Mouse (Mus musculus): Measurements from ENCODE around the gene Prkcg.
"Not testable (repeated sequence)": the region's sequence is repeated elsewhere in the genome, so short reads cannot be mapped to it uniquely, and the experiment has no call there.

Gene Prkcg

DNA sequence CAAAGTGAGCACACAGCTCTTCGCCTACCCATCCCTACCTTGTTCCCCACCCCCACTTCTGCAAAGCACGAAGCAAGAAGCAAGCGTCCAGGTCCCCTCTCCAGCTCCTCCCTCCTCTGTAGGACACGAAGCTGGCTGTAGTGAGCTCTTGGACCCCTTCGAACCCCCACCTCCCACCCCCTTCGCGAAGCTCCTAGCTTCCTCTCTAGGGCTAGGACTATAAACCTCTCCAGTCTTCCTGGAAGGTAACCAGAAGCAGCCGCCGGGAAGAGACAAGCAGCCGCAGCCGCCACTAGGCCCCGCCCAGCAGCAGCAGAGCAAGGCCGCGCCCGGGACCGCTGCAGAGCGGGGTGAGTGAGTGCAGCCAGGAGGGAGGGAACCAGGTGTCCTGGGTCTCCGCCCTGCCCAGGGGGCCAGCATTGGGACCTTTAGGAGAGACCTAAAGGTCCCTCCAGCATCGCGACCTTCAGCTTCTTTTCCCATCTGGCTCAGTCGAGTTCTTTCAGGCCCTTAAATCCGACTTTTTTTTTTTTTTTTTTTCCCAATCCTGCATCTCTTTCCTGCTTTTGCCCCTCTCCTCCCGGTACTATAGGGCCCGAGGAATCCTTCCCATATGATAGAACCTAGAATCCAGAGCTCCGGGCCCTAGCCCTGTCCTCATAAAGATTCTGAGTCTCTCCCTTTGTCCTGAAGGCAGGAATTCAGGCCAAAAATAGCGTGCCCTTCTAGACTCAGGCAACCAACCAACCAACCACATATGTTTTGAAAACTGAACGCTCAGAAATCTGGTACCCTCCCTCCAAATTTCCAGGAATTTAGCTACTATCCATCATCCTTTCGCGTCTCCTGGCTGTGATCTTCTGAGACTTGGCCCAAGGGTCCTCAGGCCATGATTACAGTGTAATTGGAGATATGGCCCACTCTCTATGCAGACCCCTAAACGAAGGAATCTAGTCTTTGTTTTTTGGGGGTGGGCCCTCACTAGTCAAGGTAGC lies at the start of gene Prkcg, which contains the start of gene Myadm:
Prkcg (plus strand) TSS at position 204 of the 995 bp plus-strand sequence.
Myadm (plus strand) TSS at position 105 of the 995 bp plus-strand sequence.
- peak; percentile 60 for DNase-seq (ENCODE audit: low spot score)

DNA sequence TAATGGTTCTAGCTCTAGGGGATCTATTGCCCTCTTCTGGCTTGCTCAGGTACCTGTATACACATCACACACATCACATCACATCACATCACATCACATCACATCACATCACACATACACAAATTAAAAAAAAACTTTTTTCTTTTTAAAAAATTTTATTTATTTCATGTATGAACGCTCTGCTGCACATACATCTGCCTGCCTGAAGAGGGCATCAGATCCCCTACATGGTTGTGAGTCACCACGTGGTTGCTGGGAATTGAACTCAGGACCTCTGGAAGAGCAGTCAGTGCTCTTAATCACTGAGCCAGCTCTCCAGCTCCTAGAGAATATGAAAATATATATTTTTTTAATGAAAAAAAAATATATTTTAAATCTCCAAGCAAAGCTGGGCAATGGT lies 49.8 kb upstream of the Prkcg start:
- DNase-seq (ENCODE audit: low spot score): no peak

DNA sequence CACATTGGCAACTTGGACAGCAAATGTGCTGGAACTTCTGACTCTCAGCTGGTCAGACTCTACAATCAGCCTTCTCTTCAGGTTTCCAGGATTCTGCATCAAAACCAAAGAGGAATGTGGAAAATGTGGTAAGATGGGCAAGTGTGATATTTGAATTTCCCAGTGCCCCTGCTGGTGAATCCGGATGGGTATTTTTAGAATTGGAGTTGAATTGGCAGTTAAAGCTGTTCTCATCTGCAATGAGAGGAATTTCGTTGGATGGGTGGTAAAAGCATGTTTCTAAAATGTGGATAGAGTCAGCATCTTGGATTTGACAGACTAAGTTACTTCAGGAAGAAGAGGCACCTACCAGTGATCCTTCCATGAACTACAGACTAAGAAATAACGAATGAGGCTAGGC lies 28.3 kb upstream of the Prkcg start:
- no peak for DNase-seq (ENCODE audit: low spot score)

DNA sequence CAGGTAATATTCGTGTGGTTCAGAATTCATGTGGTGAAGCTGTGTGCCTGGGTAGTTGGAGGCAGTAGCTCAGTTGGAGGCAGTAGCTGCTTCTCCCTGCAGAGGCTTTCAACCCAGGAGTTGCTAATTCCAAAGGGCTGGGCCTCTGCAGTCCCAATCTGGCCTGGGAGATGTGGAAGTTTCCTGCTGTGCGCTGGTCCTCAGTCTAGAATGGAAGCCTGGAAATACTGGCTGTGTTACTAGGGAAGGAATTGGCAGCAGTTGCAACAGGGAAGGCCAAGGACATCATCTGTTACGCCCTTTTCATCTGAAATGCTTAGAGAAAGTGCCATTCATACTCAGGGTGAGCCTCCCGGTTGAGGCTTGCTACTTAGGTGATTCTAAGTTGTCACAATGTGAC lies 27.5 kb upstream of the Prkcg start:
- DNase-seq (ENCODE audit: low spot score): no peak

DNA sequence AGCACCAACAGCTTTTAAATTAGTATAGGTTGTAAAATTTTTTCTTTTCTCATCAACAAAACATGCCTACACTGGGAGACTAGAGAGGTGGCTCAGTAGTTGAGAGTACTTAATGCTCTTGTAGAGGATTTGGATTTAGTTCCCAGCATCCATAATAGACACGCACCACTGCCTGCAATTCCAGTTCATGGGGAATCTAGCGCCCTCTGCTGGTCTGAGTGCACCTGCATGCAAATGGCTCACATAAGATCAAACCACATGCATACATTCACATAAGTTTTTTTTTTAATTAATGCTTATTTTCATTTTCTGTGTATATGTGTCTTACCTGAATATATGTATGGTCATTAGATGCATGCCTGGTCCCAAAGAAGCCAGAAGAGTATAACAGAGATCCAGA lies 26.2 kb upstream of the Prkcg start:
- DNase-seq (ENCODE audit: low spot score): no peak

DNA sequence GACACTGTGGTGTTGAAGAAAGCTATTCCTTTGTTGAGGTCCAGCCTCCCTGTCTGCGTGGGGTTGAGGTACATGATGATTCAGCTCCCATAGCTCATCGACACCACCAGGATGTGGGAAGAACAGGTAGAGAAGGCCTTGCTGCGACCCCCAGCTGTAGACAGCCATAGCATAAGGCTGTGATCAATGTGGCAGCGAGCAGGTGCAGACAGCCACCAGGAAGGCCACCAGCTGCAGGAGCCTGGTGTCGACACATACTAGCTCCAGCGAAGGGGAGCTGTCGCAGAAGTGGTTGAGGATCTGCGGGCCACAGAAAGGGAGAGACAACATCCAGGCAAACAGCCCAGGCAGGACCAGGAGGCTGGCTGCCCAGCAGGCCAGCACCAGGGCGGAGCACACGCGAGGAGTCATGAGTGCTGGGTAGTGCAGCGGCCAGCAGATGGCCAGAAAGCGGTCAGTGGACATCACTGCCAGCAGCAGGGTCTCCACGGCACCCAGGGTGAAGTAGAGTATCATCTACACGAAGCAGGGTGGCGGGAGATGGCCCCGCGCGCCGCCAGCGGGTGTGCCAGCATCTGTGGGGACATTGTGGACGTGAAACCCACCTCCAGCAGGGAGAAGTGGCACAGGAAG lies 24.5 kb upstream of the Prkcg start:
- DNase-seq (ENCODE audit: low spot score): no peak

DNA sequence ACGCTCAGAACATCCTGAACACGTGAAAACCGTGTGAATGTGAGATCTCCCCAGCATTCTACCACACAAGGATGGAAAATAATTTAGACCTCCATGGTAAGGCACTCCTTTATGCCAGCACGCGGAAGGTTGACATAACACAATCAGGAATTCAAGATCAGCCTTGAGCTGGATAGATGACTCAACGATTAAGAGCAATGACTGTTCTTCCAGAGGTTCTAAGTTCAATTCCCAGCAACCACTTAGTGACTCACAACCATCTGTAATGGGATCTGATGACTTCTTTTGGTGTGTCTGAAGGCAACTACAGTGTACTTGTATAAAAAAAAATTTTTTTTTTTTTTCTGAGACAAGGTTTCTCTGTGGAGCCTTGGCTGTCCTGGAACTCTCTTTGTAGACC lies 23.7 kb upstream of the Prkcg start:
- DNase-seq (ENCODE audit: low spot score): no peak

DNA sequence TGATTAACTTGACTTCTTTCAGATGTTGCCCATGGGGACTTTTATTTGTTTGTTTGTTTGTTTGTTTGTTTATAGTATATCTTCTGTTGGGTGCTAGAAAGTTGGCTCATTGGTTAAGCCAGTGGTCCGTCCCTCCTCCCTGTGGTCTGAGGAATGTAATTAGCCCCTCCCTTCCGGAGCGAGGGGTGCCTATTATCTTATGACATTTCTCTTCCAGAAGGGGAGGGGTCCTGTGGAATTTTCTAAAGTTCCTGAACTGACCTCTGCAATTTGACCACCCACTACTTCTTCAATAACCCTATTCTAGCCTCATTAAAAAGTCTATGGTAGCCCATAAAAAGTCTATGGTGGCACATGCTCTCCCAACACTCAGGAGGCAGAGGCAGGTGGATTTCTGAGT lies 21.7 kb upstream of the Prkcg start:
- no peak for DNase-seq (ENCODE audit: low spot score)

DNA sequence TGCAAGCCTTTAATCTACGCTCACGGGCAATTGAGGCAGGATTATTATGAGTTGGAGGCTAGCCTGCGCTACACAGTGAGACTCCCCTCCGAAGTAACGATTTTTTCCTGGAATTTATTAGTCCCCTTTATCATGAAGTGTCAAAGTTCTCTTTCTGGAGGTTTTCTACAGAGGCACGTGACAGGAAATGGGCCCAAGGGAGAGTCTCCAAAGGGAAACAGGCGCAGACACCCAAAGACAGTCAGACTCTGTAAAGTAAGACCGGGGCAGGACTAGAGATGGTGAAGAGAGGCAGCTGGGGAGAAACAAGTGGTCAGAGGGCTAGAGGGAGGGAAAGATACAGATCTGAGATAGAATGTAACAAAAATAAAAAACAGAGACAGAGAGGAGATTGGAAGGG lies 21.1 kb upstream of the Prkcg start:
- no peak for DNase-seq (ENCODE audit: low spot score)

DNA sequence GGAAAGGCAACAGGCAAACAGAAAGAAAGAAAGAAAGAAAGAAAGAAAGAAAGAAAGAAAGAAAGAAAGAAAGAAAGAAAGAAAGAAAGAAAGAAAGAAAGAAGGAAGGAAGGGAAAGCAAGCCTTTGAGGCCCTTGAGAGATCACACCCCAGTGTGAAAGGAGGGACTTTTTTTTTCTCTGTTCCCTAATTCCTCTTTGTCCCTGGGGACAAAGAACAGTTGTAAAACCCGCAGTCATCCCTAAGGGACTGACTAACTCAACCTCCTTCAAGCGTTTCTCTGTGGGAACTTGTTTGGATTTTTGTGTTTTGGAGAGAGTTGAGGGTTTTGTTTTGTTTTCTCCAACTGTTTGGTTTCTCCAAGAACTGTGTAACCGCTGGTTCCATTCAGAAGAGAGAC lies 20.7 kb upstream of the Prkcg start:
- no peak for DNase-seq (ENCODE audit: low spot score)

DNA sequence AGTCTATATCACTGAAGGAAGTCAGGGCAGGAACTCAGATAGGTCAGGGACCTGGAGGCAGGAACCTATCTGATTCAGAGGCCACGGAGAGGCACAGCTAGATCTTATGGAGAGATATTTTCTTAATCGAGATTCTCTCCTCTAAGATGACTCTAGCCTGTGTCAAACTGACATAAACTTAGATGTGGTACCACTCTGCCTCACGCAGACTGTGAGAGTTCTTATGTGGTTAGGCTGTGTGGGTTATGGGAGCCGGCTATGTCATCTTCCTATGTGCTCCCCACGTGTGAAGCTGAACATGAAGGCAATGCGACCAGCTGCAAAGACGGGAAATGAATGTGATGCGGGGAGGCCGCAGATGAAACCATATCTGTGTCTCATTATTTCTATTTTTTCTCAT lies 16.8 kb upstream of the Prkcg start:
- DNase-seq (ENCODE audit: low spot score): no peak

DNA sequence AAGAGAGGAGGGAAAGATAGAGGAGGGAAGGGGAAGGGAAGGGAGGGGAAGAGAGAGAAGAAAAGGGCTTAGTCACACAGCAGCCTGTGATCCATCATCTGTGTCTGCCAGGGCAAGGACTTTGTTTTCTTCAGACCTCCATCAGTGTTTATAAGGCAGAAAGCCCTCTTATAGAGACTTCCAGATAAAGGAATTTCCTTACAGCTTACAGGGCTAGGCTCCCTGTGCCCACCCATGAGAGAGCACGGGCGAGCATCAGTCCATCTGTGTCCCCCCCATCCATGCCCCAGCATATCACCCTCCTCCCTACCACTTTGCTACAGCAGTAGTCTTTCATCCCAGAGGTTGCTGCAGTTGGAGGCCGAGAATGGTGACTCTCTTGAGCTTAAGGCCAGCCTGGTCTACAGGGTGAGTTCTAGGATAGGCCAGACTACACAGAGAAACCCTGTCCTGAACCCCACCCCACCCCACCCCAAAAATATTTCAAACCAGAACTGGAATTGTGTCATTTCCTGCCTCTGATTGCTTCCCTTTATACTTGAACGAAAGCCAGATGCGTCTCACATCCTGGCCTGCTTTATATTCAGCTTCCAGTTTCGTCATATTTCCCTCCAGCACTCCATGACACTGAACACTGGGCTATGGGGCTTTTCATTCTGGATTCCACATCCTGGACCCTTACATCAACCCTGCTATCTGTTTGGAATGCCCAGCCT lies 13.4 kb upstream of the Prkcg start:
- DNase-seq (ENCODE audit: low spot score): no peak

DNA sequence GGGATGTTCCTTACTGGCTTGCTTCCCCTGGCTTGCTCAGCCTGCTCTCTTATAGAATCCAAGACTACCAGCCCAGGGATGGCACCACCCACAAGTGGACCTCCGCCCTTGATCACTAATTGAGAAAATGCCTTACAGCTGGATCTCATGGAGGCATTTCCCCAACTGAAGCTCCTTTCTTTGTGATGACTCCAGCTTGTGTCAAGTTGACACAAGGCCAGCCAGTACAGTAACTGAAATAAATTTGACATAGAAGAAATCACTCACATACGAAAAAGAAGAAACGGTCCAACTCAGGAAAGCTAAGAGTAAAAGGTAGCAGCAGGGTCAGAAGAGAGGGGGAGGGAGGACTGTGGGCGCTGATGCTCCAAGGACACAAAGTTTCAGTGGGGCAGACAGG lies 12.2 kb upstream of the Prkcg start:
- not testable (repeated sequence) for DNase-seq (ENCODE audit: low spot score)

DNA sequence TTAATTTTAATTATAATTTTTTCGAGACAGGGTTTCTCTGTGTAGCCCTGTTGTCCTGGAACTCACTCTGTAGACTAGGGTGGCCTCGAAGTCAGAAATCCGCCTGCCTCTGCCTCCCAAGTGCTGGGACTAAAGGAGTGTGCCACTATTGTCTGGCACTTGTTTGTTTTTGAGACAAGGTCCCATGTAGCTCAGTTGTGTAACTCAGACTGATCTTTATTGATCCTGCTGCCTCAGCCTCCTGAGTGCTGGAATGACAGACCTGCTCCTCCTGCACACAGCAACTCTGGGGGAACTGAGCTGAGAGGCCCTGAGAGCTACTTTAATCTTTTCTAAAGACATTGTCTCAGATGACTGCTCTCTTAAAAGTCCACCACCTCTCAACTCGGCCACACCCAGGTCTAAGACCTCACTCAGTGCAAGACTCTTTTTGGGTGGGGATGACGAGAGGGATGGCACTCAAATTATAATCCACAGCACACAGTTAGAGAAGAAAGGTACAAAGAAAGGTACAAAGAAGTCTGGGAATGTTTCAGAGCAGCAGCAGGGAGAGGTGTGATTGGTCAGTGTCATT lies 8.8 kb upstream of the Prkcg start:
- DNase-seq (ENCODE audit: low spot score): no peak

DNA sequence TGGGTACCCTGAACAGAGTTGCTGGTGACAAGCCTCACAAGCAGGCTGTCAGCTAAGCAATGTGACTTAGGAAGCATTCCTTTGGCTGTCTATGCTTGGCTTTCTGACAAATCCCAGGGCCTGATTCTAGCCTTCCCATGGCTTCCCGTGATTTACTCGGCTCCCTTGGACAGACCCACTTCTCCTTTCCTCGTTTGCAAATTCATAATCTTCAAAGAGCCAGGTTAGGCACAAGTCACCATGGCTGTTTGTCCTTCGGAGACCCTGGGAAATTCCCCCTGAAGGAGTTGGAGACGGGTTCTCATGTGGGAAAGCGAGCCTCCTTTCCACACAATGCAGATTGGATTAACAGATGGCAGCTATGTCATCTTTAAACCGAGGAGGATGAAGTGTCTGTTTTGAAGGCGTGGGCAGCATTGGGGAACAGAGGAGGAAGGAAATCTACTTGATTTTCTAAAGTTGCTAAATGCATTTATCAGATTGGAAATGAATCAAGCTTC lies 8.3 kb upstream of the Prkcg start:
- no peak for DNase-seq (ENCODE audit: low spot score)

DNA sequence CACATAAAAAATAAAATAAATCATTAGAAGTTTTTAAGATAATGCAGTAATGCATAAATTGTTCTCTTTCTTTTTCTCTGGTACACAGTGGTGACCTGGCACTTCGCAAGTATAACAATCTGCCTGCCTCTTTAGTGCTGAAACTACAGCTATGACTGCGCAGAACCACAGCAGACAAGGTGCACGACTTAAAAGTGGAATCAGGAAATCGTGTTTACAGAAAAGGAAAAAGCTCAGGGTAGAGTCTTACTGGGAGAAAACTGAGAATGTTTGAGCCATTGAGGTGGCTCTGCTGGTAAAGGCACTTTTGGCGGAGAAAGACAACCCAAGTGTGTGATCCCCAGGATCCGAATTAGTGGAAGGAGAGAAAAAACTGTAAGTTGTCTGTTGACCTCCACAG lies 7.2 kb upstream of the Prkcg start:
- DNase-seq (ENCODE audit: low spot score): no peak

DNA sequence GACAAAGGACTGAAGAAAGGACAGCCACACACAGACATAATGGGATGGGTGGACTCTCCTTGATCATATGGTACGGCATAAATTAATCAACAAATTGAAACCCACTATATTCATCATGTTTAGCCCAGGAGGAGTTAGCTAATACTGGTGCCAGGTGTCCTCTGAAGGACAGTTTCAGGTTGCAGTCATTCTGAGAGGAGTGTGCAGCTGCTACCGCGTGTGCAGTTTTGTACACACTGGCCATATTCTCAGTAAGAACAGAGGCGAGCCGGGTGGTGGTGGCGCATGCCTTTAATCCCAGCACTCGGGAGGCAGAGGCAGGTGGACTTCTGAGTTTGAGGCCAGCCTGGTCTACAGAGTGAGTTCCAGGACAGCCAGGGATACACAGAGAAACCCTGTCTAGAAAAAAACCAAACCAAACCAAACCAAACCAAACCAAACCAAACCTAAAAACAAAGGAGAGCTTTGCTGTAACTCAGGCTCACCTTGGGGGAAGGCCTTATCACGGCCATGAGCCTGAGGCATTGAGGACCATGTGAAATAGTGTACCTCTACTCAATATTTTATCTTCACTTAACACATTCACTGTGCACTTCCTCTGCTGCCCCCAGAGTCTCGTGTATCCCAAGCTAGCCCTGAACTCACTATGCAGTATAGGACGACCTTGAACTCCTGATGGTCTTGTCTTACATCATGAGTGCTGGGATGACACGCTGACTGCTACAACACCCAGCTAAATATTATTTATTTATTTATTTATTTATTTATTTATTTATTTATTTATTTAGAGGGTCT lies 5.7 kb upstream of the Prkcg start:
- no peak for DNase-seq (ENCODE audit: low spot score)

DNA sequence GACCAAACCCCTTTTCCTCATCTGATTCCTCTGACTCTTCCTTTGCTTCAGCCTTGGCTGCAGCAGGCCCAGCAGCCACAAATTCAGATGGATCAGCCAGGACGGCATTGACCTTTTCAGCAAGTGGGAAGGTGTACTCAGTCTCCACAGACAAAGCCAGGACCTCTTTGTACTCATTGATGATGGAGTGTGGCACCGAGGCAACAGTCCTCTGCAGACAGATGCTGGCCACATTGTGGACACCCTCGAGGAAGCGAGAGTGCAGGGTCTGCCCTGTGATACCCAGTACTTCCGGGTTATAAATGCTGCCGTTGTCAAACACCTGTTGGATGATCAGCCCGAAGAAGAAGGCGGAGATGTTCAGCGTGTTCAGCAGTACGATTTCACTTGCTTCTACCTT lies 4.4 kb upstream of the Prkcg start:
- no peak for DNase-seq (ENCODE audit: low spot score)

DNA sequence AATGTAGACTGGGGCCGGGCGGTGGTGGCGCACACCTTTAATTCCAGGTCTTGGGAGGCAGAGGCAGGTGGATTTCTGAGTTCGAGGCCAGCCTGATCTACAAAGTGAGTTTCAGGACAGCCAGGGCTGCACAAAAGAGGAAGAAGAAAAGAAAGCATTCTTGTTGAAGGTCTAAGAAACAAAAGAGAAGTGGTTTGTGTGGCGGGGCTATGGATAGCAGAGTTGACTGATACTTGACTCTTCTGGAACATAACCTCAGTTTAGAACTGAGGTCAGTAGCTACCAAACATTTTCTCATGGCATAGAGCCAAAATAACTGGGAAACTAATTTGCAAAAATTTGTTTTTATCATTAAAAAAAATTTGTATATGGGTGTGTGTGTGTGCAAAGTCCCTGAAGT lies 2.9 kb upstream of the Prkcg start:
- no peak for DNase-seq (ENCODE audit: low spot score)

DNA sequence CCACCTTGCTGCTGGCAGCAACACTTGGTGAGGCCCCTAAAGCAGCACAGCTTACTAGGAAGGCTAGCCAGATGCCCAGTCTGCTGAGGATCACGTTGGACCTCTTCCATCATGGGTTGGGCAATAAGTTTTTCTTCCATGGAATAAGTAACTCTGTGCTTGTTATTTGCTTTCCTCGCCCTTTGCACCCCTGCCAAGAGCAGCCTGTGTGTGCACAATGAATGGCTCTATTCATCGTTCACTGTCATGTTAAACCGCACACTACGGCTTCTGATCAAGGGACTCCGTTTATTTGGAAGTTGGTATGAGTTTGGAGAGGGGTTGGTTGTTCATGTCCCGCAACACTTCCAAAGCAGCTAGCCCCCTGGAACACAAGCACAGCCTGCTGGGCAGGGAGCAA lies 1.8 kb upstream of the Prkcg start:
- no peak for DNase-seq (ENCODE audit: low spot score)

DNA sequence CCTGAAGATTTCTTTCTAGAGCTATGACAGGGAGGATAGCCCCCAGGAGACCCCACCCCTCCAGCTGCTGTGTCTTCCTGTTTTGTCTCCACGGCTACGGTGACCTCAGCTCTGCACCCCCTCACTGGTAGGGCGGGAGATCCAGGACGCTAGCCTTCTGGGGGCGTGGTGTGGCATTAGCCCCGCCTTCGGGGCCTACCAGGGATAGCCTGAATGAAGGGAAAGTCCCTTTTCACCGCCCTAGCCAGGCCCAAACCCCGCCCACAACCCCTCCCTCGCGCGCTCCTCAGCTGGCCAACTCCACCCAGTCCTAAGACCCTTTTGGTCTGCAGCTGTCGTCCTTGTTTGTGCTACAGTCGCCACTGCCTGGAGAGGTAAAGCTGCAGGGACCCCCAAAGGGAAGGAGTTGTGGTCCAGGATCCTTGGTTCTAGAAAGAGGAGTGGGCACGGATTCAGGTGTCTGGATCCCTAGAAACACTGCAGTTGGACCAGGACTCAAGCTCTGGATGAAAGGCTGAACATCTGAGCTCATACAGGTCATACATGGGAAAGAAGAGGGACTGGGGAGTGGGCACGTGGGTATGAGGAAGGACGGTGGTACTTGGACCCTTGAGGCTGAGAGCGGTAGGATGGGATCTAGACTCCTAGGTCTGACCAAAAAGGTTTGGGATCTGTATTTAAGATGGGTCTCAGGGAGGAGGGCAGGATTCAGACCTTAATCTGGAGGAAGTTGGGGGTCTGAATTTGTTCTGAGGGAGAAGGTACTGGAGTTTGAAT lies 1.5 kb downstream of the Prkcg start:
- DNase-seq (ENCODE audit: low spot score): peak; percentile 72

Data from ovary, postnatal 10 days (tissue).